Mouse (Mus musculus): ENCODE results near the gene Sec14l1. TPM values are rescaled to one million over a fixed set of nuclear protein-coding genes. Genes with fewer than 3 reads are reported as not detected.

The Sec14l1 gene
- polyA plus RNA-seq, 1 experiment from 2014 or later: 107 TPM

DNA sequence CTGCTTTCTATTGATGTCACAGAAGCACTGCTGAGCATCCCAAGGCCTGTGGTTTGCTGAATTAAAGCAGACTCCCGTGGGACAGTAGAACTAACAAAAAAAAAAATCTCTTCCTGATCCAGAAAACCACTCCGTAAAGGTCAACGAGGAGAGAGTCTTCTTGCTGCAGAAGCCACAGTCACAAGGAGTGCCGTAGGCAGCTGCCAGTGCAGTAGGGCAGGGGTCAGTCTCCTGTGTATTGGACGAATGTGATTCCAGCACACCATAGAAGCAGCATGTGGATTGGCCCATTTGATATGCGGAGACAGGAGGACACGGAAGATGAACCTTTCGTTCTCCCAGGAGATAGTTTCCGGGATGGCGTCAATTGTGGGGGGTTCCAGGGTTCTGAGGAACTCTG, 28.8 kb upstream of the Sec14l1 start:
- TF ChIP-seq CTCF (IDR thresholded peaks at IDR 0.05): no peak
- POLR2A ChIA-PET: no interaction called here
- in situ Hi-C loops (cut with MboI; ENCODE audit: low pct_unique_long_range_greater_than_20kb): no loop called here
- no peak for ATAC-seq
- H3K27me3 ChIP-seq: no peaks in the 10 kb centered on the region
- no peak for DNase-seq (ENCODE audit: low read depth, low spot score)
- CTCF ChIA-PET: interaction anchor here (1.3 kb wide), 1 partner anchor 8 kb away, joined by 3 read pairs; no protein-coding TSS in a partner anchor

GRCm38 (mm10) chr11:117087036-117087799, 27.8 kb upstream of the Sec14l1 start:
- CTCF ChIA-PET: interaction anchor here (1.9 kb wide), 1 partner anchor 21 kb away, joined by 5 read pairs; no protein-coding TSS in a partner anchor
- no peak for TF ChIP-seq CTCF (IDR thresholded peaks at IDR 0.05)
- no peak for ATAC-seq
- in situ Hi-C loops (cut with MboI; ENCODE audit: low pct_unique_long_range_greater_than_20kb): no loop called here
- H3K27me3 ChIP-seq: no peaks in the 10 kb centered on the region
- no peak for DNase-seq (ENCODE audit: low read depth, low spot score)
- POLR2A ChIA-PET: no interaction called here

DNA sequence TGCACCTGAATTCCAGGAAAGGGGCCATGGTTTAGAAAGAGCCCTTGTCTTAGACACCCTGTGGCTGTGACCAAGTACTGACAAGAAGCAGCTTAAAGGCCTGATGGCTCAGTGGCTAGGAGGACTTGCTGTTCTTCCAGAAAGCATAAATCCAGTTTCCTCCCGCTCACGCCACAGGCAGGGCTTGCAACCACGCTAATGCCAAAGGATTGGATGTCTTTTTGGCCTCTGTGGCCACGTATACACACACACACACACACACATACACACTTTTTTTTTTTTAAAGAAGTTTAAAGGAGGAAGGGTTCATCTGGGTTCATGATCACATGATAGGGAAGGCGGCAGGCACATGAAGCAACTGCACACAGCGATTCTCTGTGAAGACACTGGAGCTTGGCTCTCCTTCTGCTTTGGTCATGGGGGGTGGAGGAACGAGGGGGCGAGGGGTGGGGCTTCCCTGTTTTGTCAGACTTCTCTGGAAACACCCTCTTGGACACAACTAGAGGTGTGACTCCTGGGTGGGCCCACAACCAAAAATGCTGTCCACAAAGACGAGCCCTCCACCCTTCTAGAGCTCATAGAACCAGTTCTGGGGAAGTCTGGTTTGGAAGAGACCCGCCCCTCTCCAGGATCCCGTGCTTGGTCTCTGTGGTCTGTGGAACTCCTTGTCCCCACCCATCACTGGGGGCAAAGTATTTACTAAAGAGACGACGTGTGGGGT, 26.5 kb upstream of the Sec14l1 start:
- ChIA-PET POLR2A (no interaction called here), CTCF (interaction anchor here (1.9 kb wide), 1 partner anchor 19 kb away, joined by 5 read pairs; no protein-coding TSS in a partner anchor)
- TF ChIP-seq CTCF (IDR thresholded peaks at IDR 0.05): no peak
- in situ Hi-C loops (cut with MboI; ENCODE audit: low pct_unique_long_range_greater_than_20kb): no loop called here
- DNase-seq (ENCODE audit: low read depth, low spot score) (no peak), ATAC-seq (no peak)
- no peaks in the 10 kb centered on the region for H3K27me3 ChIP-seq

DNA sequence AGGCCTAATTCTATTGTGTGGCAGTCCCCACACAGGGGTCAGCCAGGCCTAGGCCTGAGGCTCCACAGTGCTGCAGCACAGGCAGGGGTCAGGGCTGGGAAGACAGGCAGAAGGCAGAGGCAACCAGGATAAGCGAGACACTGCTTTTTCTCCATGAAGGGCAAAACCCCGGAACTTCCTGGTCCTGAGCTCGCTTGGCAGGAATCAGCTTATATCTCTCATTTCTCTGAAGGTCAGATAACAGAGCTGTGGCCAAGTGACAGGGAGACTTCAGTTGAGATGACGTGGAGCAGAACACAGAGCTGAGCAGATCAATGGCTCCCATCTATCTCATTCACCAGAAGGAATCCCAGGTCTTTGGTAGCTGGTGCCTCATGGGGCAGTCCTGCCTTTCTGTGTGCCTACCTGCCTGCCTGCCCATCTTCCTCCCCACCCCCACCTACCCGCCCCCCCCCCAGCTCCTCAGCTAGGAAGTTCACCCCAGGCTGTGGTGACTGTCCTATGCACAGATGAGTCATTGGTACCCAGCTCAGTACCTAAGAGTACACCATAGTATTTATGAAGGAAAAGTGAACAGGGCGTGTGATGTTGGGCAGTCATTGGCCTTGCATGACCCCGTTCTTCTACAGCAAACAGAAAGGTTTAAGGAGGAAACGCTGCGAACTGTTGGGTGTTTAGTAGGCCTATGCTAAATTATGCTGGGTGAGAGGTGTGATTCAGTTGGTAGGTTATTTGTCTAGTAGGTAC, 25.1 kb upstream of the Sec14l1 start:
- ATAC-seq: no peak
- no peak for TF ChIP-seq CTCF (IDR thresholded peaks at IDR 0.05)
- in situ Hi-C loops (cut with MboI; ENCODE audit: low pct_unique_long_range_greater_than_20kb): no loop called here
- ChIA-PET POLR2A (interaction anchor here (0.7 kb wide), 1 partner anchor 13 kb away, joined by 3 read pairs; no protein-coding TSS in a partner anchor), CTCF (no interaction called here)
- no peaks in the 10 kb centered on the region for H3K27me3 ChIP-seq
- DNase-seq (ENCODE audit: low read depth, low spot score): no peak

DNA sequence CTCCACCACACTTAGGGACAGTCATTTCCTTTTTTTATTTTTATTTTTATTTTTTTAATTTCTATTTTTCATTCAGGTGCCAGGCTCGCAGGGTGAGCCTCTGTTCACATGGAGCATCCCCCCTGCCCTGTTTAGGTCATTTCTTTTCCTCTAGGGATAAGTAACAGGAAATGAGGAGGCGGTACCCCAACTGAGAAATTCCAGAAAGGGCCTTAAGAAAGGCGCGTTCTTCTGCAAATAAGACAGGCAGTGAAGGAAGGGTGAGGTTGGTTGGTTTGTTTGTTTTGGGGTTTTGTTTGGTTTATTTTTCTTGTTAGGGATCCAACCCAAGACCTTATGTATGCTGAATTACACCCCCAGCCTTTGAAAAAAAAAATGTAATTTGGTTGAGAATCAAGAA, 23.6 kb upstream of the Sec14l1 start:
- DNase-seq (ENCODE audit: low read depth, low spot score): no peak
- H3K27me3 ChIP-seq: no peaks in the 10 kb centered on the region
- TF ChIP-seq CTCF (IDR thresholded peaks at IDR 0.05): no peak
- POLR2A ChIA-PET: no interaction called here
- no peak for ATAC-seq
- CTCF ChIA-PET: no interaction called here
- in situ Hi-C loops (cut with MboI; ENCODE audit: low pct_unique_long_range_greater_than_20kb): no loop called here

DNA sequence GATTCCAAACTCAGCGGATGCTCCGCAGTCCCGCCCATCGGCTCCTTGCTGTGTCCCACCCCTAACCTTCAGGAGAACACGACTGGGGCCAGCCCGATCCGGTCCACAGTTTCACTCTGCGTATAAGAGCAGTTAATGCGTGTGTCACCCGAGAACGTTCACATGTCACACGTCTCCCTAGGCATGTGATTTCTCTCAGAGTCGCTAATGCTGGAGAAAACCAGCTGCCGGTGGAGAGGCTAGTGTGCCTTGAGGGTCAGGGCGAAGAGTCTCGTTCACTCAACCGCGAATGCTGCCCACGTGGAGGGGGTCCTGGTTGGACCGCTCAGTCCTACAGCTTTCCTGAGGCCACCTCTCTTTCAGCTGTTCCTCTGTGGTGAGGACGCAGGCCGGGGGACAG, 23.1 kb upstream of the Sec14l1 start:
- no peak for TF ChIP-seq CTCF (IDR thresholded peaks at IDR 0.05)
- in situ Hi-C loops (cut with MboI; ENCODE audit: low pct_unique_long_range_greater_than_20kb): no loop called here
- H3K27me3 ChIP-seq: no peaks in the 10 kb centered on the region
- DNase-seq (ENCODE audit: low read depth, low spot score) (no peak), ATAC-seq (no peak)
- ChIA-PET POLR2A (no interaction called here), CTCF (no interaction called here)

DNA sequence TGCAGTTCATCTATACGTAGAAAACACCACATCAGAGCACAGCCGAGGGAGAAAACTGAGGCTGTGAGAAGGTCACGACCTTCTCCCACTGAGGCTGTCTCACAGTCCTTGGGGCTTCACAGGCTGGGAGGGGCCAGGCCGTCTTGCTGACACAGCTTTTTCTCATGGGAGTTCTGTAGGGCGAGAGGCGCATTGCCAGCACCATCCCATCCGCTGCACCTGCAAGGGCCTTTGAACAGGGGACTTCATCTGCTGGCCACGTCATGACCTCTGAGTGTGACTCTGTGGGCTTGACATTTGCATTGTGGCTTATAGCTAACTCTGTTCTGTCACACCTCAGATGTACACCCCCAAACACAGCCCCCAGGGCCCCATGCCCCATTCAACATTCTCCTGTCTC, 22.3 kb upstream of the Sec14l1 start:
- CTCF ChIA-PET: no interaction called here
- ATAC-seq: no peak
- in situ Hi-C loops (cut with MboI; ENCODE audit: low pct_unique_long_range_greater_than_20kb): no loop called here
- POLR2A ChIA-PET: no interaction called here
- DNase-seq (ENCODE audit: low read depth, low spot score): no peak
- TF ChIP-seq CTCF (IDR thresholded peaks at IDR 0.05): no peak
- no peaks in the 10 kb centered on the region for H3K27me3 ChIP-seq

- POLR2A ChIA-PET: interaction anchor here (0.8 kb wide), 1 partner anchor 41 kb away, joined by 3 read pairs; no protein-coding TSS in a partner anchor
- no peaks in the 10 kb centered on the region for H3K27me3 ChIP-seq
- CTCF ChIA-PET: interaction anchor here (1.0 to 1.5 kb wide), 4 partner anchors 8 to 16 kb away, joined by 3 to 5 read pairs (median 4); no protein-coding TSS in a partner anchor
- TF ChIP-seq CTCF (IDR thresholded peaks at IDR 0.05): no peak
- in situ Hi-C loops (cut with MboI; ENCODE audit: low pct_unique_long_range_greater_than_20kb): no loop called here
- DNase-seq (ENCODE audit: low read depth, low spot score) (no peak), ATAC-seq (no peak)
Observed at GRCm38 (mm10) chr11:117093900-117094552, 20.9 kb upstream of the Sec14l1 start.

- DNase-seq (ENCODE audit: low read depth, low spot score) (no peak), ATAC-seq (no peak)
- in situ Hi-C loops (cut with MboI; ENCODE audit: low pct_unique_long_range_greater_than_20kb): no loop called here
- no peak for TF ChIP-seq CTCF (IDR thresholded peaks at IDR 0.05)
- no peaks in the 10 kb centered on the region for H3K27me3 ChIP-seq
- ChIA-PET CTCF (interaction anchor here (1.0 to 1.5 kb wide), 3 partner anchors 9 to 17 kb away, joined by 3 to 5 read pairs (median 3); no protein-coding TSS in a partner anchor), POLR2A (no interaction called here)
Observed at GRCm38 (mm10) chr11:117094646-117095045, 20.3 kb upstream of the Sec14l1 start.

- CTCF ChIA-PET: no interaction called here
- no peak for TF ChIP-seq CTCF (IDR thresholded peaks at IDR 0.05)
- no peak for ATAC-seq
Observed at GRCm38 (mm10) chr11:117097021-117097420, 17.9 kb upstream of the Sec14l1 start.

More at GRCm38 (mm10) chr11:117097021-117097420, 17.9 kb upstream of the Sec14l1 start:
- in situ Hi-C loops (cut with MboI; ENCODE audit: low pct_unique_long_range_greater_than_20kb): no loop called here
- POLR2A ChIA-PET: no interaction called here
- no peaks in the 10 kb centered on the region for H3K27me3 ChIP-seq
- DNase-seq (ENCODE audit: low read depth, low spot score): no peak

All from Patski (cell line).